Mouse (Mus musculus) small intestine, adult 2 months (tissue): ENCODE results near the gene P2rx4. TPM values are rescaled to one million over a fixed set of nuclear protein-coding genes. Genes with fewer than 3 reads are reported as not detected.

Experiments used
- H3K27ac ChIP-seq: fragments of 200-500 bp; 2 replicates; pipeline ENCODE4 v1.5.1; 2012; ENCODE audit warnings: low read depth, low read length, control low read depth, inconsistent platforms; ENCODE audit not compliant: insufficient read depth
- H3K27me3 ChIP-seq: fragments of 200-500 bp; 2 replicates; pipeline ENCODE4 v1.6.1; 2012; ENCODE audit warnings: mild to moderate bottlenecking, moderate library complexity, low read length, inconsistent platforms; ENCODE audit not compliant: control insufficient read depth, insufficient read depth
- H3K36me3 ChIP-seq: fragments of 200-500 bp; 2 replicates; pipeline ENCODE4 v1.6.1; 2012; ENCODE audit warnings: mild to moderate bottlenecking, low read length, control low read depth, inconsistent platforms; ENCODE audit not compliant: control insufficient read depth, insufficient read depth
- H3K4me1 ChIP-seq: fragments of 200-500 bp; 2 replicates; pipeline ENCODE4 v1.6.1; 2012; ENCODE audit warnings: low read length, inconsistent platforms, mixed read lengths; ENCODE audit not compliant: control insufficient read depth, insufficient read depth, insufficient read length
- H3K4me3 ChIP-seq: fragments of 200-500 bp; 2 replicates; pipeline ENCODE4 v1.5.1; 2012; ENCODE audit warnings: low read depth, mild to moderate bottlenecking, control low read depth, inconsistent platforms, low read length, moderate library complexity
- CTCF ChIP-seq: fragments of 200-500 bp; IDR thresholded peaks from 2 replicates; pipeline ENCODE4 v1.5.1; 2012; ENCODE audit warnings: low read depth, mild to moderate bottlenecking, control low read depth, inconsistent platforms, low read length, moderate library complexity, mixed read lengths; ENCODE audit not compliant: insufficient replicate concordance, insufficient read length; ENCODE audit errors: extremely low read depth
- POLR2A ChIP-seq: fragments of 200-500 bp; IDR thresholded peaks from 2 replicates; pipeline ENCODE4 v1.6.1; 2012; ENCODE audit warnings: low read depth, mild to moderate bottlenecking, control low read depth, inconsistent platforms, low read length, moderate library complexity
- WGBS: fragments of 180-500 bp; shearing (Covaris S2); methylation state at CpG from one replicate; pipeline ENCODE4 v1.1.7; 2018; 5-methylcytosine and 5-hydroxymethylcytosine counted together
- polyA plus RNA-seq: library from polyadenylated mRNA; depleted of rRNA; stranded (reverse); fragments of >200 nt; gene quantifications from 2 replicates; pipeline ENCODE4 v1.2.3, GENCODE M21; 2012

The P2rx4 gene
- polyA plus RNA-seq, 1 experiment: 61.9 TPM

DNA sequence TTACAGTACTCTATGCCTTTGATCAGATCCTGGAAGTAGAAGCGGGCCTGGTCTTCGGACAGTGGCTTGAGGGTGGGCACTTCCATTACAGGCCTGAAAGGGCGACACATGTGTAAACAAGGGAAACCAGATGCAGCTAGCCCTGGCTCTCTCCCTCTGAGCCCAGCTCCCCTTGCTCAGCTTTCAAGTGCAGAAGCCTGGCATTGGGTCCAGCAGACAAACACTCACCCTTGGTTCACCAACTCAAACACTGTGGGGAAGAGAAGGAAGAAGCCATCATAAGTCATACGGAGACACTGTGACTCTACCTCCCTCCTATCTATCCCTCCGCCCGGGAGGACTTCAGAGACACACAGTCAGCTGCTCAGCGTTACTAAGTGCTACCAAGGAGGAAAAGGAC is 40.6 kb downstream of the P2rx4 start:
- H3K4me3 ChIP-seq: no peak overlapping the region
- TF ChIP-seq POLR2A (no peak), CTCF (no peak)
- no peaks in the 10 kb centered on the region for H3K4me1 ChIP-seq
- no peak overlapping the region for H3K27ac ChIP-seq
- H3K36me3 ChIP-seq: no peaks in the 10 kb centered on the region; the same call in 1 of the 2 replicates
- H3K27me3 ChIP-seq: no peaks in the 10 kb centered on the region
- 88% methylated on average over 7 of the region's 7 CpGs for WGBS

GRCm38 (mm10) chr5:122754477-122754876 is 47.1 kb downstream of the P2rx4 start:
- 85% methylated on average over 16 of the region's 16 CpGs for WGBS
- Histone ChIP-seq H3K36me3 (peaks cover 3% of the 10 kb centered on the region; the same call in 1 of the 2 replicates), H3K27ac (no peak overlapping the region), H3K4me3 (no peak overlapping the region), H3K4me1 (no peaks in the 10 kb centered on the region), H3K27me3 (no peaks in the 10 kb centered on the region)
- TF ChIP-seq POLR2A (no peak), CTCF (no peak)

GRCm38 (mm10) chr5:122755620-122756019 is 48.3 kb downstream of the P2rx4 start:
- Histone ChIP-seq H3K36me3 (peaks cover 3% of the 10 kb centered on the region; the same call in 1 of the 2 replicates), H3K4me3 (no peak overlapping the region), H3K27ac (no peak overlapping the region), H3K27me3 (no peaks in the 10 kb centered on the region), H3K4me1 (no peaks in the 10 kb centered on the region)
- TF ChIP-seq CTCF (no peak), POLR2A (no peak)
- WGBS: 95% methylated on average over 4 of the region's 4 CpGs

DNA sequence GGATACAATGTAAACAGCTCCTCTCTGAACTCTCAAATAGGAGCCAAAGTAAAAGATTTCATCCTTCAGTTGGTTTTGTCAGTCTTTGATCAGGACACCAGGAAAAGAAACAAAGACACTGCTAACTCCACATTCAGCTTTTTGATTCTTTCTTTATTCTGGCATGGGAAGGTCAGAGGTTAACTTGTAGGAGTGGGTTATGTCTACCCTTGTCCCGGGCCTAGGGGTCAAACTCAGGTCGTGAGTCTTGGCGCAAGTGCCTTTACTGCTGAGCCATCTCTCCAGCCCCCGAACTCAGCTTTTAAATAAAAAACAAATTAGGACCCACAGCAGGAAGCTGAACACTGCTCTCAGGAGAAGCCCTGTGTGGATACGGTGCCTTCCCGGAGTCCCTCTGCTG is 48.8 kb downstream of the P2rx4 start:
- peaks cover 4% of the 10 kb centered on the region; the same call in 1 of the 2 replicates for H3K4me1 ChIP-seq
- H3K4me3 ChIP-seq: no peak overlapping the region
- no peak for TF ChIP-seq CTCF
- H3K27ac ChIP-seq: no peak overlapping the region
- H3K27me3 ChIP-seq: no peaks in the 10 kb centered on the region
- WGBS: 81% methylated on average over 6 of the region's 6 CpGs
- peaks cover 3% of the 10 kb centered on the region; the same call in 1 of the 2 replicates for H3K36me3 ChIP-seq

DNA sequence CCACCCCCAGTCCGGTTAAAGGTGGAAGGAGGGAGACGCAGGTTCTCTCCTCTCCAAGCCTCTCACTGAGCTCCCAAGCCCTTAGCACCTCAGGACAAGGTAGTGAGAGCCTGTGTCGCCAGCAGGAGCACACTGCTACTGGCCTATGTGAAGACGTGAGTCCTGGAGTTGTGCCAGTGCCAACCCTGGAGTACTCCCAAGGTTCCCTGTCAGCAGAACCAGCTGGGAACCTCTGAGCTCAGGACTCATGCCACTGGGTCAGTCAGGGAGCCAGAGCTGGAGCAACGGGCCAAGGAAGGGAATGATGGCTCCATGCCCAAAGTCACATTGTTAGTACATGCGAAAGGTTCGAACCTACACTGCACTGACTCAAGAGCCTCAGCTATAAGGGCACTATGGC is 49.3 kb downstream of the P2rx4 start:
- peaks cover 4% of the 10 kb centered on the region; the same call in 1 of the 2 replicates for H3K4me1 ChIP-seq
- no peak overlapping the region for H3K4me3 ChIP-seq
- H3K27ac ChIP-seq: no peak overlapping the region
- TF ChIP-seq POLR2A: no peak
- no peak for TF ChIP-seq CTCF
- peaks cover 3% of the 10 kb centered on the region; the same call in 1 of the 2 replicates for H3K36me3 ChIP-seq
- no peaks in the 10 kb centered on the region for H3K27me3 ChIP-seq
- 78% methylated on average over 7 of the region's 7 CpGs for WGBS

DNA sequence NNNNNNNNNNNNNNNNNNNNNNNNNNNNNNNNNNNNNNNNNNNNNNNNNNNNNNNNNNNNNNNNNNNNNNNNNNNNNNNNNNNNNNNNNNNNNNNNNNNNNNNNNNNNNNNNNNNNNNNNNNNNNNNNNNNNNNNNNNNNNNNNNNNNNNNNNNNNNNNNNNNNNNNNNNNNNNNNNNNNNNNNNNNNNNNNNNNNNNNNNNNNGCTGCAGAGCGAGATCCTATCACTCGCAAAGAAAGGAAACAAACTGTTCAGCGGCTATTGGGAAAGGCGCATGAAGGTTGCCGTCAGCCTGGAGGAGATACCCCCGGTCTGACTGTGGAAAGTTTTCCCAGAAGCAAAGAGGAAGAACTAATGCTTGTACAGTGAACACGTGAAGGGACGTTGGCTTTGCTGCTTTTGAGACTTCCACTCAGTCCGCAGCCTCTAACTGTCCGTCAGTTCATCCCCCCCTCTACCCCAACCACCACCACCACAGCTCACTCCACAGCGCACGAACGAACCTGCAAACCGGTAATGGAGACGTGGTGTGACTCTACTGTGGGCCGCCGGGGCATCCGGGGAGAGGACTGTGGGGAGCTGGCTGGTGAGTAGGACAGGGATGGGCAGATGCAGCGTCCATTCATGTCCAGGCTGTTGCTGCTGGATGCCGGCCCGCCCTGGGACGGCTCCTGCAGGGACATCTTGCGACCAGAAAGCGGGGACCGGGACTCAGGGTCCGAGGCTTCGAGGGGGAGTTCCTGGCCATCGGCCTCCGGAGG is 56.1 kb downstream of the P2rx4 start:
- Histone ChIP-seq H3K27ac (no peak overlapping the region), H3K4me1 (peaks cover 8% of the 10 kb centered on the region), H3K4me3 (no peak overlapping the region), H3K36me3 (peaks cover 3% of the 10 kb centered on the region; the same call in 1 of the 2 replicates), H3K27me3 (no peaks in the 10 kb centered on the region)
- no peak for TF ChIP-seq CTCF
- no peak for TF ChIP-seq POLR2A
- 64% methylated on average over 29 of the region's 29 CpGs for WGBS

DNA sequence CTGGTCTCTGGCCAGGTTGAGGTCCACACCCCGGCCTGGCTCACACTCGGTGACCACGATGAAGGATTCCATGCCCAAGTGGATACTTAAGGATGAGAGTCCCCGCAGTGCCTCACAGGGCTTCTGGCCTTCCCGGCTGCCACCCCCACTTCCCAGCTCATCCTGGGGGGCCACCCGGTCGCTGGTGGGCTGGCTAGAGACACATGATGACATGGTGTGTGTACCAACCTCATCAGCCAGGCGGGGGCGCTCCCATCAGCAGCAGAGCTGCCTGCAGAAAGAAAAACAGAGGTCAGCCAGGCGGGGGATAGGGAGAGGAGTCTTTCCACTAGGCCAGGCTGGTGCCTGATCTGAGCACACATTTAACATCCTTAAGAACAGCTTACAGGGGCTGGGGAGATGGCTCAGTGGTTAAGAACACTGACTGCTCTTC is 56.7 kb downstream of the P2rx4 start:
- no peak for TF ChIP-seq CTCF
- TF ChIP-seq POLR2A: no peak
- WGBS: 61% methylated on average over 10 of the region's 10 CpGs
- H3K4me1 ChIP-seq: peaks cover 8% of the 10 kb centered on the region
- H3K27me3 ChIP-seq: no peaks in the 10 kb centered on the region
- no peak overlapping the region for H3K27ac ChIP-seq
- peaks cover 1% of the 10 kb centered on the region; the same call in 1 of the 2 replicates for H3K36me3 ChIP-seq
- no peak overlapping the region for H3K4me3 ChIP-seq
